Mouse (Mus musculus): ENCODE results near the gene Actr8.

Gene Actr8

GRCm38 (mm10) chr14:29996000-29996751 lies 18.0 kb downstream of the Actr8 start:
- DNase-seq (ENCODE audit: low spot score) = peak; percentile 76

- DNase-seq (ENCODE audit: low spot score) = no peak
These were observed 19.2 kb downstream of the Actr8 start for GRCm38 (mm10) chr14:29997345-29997744.

DNA sequence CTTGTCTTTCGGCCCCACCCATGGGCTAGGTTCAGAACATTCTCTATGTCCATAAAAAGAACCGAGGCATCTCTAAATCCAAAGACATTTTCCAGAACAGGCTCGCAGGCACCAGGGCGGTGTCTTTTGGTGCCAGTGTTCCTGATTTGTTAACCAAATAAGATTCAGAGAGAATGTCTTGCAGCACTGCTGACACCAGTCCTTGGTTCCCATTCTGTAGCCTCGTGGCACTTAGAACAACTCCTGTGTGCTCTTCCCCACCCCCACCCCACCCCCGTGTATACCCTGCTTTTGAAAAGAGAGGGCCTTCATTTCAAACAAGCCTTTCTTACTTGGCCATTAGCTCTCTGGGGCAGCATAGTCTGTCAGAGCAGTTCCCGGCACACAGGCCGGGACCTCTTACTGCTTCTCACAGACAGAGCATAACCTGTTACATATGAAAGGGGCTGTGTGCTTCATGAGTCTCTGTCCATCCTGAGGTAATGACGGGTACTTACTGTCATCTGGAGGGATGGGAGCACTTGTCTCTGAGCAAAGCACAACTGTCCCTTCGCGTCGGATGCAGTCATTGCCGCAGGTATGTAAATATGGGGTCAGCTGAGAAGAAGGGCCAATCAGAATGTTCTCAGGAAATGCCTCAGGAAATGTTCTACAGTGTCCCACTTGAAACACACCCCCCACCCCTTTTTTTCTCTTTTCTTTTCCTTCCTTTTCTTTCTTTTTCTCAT lies 20.8 kb downstream of the Actr8 start:
- DNase-seq (ENCODE audit: low spot score) = no peak

GRCm38 (mm10) chr14:29999475-29999811 lies 21.3 kb downstream of the Actr8 start:
- DNase-seq (ENCODE audit: low spot score) = no peak

DNA sequence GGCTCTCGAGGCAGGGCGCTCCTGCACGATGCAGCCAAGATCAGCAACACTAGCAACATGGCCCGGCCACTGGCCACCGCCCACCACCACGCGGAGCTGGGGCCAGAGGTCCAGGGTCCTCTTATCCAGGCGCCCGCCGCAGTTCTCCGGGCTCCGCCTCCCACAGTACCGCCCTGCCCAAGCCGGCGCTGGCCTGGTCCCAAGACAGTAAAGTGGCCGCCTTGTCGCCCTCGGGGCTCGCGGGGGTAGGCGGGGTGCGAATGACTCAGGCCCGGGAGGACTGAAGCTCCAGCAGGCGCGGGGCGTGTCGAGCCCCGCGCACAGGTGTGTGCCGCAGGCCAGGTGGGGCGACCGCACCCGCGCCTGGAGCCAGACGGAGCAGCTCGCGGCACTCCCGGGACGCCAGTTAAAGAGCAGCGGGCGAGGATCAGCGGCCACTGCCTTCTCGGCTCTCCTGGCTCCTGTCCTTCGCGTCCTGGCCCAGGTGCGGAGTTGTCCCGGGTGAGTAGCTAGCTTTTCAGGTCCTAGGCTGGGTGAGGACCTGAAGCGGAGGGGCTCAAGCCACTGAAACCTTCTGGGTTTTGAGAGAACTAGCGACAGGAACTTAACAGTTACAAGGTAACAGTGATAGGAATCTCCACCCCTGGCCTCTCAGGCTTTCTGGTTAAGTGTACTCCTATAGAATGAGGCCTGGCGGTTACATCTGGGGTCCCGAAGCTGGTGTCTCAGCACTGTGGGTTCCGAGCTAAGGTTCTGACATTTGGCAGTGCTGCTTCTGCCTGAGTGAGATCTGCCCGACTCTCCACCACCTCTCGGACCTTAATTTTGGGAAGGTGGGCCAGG lies 30.8 kb downstream of the Actr8 start, which contains the start of the genes Il17rb and Chdh:
TSS of gene Il17rb (minus strand) at position 164 of the 843 bp plus-strand sequence.
TSS of gene Chdh (plus strand) at position 291 of the 843 bp plus-strand sequence.
- peak; percentile 84 for DNase-seq (ENCODE audit: low spot score)

DNA sequence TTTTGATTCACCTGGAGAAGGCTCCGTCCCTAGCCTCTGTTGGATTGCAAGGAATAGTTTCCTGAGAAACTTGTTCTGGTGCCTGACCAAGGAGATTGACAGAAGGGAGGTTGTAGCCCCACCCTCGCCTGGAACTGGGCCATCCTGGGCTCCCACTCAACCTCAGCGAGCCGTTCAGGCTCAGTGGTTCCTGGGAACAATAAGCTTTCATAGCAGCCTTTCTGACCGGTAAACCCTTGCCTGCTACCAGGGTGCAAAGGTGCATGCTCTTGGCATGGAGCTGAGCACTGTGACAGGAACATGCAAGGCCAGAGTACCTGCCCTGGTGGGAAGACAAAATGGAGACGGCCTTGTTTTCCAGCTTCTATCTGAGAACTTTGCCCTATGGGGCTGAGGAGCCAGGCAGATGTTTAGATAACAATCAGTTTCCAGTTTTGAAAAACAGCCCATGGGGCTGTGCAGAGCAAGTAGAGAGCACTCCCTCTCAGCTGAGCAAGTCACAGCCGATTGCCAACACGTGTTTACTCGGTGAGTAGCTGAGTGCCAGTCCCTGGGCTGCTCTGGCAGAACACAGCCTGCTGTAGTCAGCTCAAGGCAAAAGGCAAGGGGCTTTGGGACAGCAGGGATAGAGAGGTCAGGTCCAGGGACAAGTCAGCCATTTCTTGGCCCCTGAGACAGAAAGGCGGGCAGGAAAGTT lies 31.9 kb downstream of the Actr8 start:
- DNase-seq (ENCODE audit: low spot score) = peak; percentile 55

DNA sequence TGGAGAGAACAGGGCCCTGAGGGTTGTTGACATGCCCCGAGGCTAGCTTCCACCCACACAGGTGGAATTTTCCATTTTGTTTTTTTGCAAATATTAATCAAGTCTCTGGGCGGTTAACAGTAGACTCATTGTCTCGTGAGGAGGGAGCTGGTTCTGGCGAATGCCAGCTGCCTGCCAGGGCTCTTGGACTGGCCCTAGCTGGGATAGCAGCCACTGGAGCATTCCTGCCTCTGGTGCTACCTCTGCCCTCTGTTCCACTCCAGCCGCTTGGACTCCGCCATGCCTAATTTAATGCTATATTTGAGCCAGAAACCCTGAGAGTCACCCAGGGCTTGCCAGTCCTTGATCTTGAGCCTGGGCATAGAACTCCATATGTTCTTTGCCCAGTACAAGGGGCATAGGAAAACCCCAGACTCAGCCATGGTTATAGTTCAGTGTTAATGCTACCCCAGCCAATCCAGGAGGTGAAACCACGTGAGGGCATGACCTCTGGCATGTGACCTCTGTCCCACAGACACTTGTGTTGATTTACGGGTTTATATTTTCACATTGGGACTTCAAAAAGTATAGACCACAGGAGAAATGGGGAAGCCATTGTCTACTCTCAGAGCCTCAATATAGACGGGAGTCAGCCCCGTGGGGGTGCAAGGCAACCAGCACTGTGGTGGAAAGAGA lies 33.9 kb downstream of the Actr8 start:
- no peak for DNase-seq (ENCODE audit: low spot score)

GRCm38 (mm10) chr14:30014487-30014886 lies 36.4 kb downstream of the Actr8 start:
- DNase-seq (ENCODE audit: low spot score) = no peak

DNA sequence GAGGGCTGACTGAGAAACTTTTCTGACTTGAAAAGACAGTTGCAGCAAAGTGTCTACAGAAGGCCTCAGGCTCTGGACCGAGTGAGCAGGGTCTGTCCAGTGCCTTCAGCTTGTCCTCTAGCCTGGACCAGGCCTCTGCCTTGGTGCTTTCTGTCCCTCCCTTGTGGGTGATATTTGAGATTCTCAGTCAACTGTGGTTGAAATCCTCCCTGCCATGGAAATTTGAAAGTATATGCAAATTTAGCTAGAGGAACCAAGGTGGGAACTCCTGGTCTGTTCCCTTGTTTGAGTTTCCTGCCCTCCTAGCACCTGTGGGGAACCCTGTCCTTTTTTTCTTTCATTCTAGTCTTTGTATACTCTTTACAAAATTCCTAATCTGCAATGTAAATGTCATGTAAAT lies 36.9 kb downstream of the Actr8 start:
- DNase-seq (ENCODE audit: low spot score) = no peak

GRCm38 (mm10) chr14:30016666-30017065 lies 38.5 kb downstream of the Actr8 start:
- no peak for DNase-seq (ENCODE audit: low spot score)

DNA sequence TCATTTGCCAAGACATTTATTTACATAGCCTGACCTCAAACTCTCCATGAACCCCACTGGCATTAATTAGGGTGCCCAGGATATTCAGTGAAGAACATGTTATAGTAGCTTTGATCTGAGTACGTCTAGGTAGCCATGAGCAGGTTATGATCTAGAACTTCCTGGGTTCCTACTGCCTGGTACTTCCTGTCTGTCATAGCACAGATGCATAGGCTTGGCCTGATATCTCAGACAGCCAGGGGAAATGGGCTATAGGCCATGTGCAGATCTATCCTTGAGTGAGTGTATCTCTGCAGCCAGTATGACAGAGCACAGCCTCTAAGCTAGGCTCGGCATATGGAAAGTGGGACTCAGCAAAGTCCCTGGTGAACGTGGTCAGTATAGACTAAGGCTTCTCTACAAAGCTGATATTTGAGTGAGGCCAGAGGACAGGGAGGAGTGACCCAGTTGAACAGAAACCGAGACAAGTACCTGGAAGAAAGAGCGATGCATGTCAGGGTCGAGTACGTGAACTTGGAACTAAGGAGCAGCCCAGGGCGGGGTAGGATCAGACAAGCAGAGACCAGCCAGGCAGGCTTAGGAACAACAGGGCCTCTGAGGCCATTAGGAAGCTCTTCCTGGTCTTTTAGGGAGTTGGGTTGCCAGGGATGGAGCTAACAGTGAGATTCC lies 39.8 kb downstream of the Actr8 start:
- no peak for DNase-seq (ENCODE audit: low spot score)

DNA sequence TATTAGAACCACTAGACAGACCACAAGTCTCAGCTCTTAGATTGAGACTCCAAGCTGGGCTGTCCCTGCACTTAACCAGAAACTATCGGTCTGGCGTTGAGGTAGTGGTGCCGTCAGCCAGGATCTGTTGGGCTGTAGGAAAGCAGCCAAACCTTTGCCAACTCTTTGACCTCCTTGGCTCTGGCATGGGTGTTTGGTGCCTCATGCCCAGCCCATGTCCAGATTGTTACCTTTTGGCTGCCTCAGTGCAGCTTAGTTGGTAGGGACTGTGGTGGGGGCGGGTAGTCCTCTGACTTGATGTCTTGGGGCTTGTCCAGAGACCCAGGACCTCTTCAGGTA lies 40.3 kb downstream of the Actr8 start:
- DNase-seq (ENCODE audit: low spot score) = no peak

GRCm38 (mm10) chr14:30018846-30019245 lies 40.7 kb downstream of the Actr8 start:
- DNase-seq (ENCODE audit: low spot score) = no peak

DNA sequence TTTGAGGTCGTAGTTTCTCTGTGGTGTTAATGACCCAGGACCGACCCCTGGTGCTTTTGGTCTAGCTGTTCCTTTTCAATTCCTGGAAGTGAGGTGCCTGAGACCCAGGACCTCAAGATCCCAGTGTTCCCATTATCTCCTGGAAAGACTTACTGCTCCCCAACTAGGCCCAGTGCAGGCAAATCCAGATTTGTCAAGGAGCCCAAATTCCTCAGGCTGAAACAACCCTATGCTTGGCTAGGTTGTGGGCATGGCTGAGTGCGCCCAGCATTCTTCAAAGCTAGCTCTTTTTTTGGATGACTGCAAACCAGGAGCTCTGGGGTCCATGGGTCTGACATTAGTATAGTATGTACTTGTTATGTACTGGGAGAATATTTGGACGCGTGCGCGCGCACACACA lies 41.2 kb downstream of the Actr8 start:
- DNase-seq (ENCODE audit: low spot score) = no peak

GRCm38 (mm10) chr14:30019792-30020575 lies 41.8 kb downstream of the Actr8 start:
- DNase-seq (ENCODE audit: low spot score) = no peak

- DNase-seq (ENCODE audit: low spot score) = no peak
These were observed 44.3 kb downstream of the Actr8 start for GRCm38 (mm10) chr14:30022471-30022870.

DNA sequence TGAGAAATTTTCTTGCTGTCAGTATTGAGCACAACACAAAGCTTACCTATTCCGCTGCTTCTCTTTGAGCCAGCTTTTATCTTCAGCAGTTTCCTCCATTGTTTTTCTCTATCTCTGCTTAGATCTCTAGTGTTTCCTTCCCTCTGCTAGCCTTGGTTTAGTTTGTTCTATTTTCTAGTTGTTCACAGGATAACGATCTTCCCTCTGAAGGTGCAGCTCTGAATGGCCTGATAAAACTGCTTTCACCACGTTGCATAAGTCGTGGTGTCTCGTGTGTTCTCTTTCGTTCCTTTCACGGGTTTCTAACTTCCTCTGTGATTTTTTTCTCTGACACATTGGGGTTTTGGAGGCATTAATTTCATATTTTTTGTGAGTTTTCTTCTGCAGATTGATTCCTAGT lies 46.2 kb downstream of the Actr8 start:
- no peak for DNase-seq (ENCODE audit: low spot score)

GRCm38 (mm10) chr14:30027378-30027777 lies 49.2 kb downstream of the Actr8 start:
- no peak for DNase-seq (ENCODE audit: low spot score)

- DNase-seq (ENCODE audit: low spot score) = no peak
These were observed 55.3 kb downstream of the Actr8 start for GRCm38 (mm10) chr14:30033405-30033804.

DNA sequence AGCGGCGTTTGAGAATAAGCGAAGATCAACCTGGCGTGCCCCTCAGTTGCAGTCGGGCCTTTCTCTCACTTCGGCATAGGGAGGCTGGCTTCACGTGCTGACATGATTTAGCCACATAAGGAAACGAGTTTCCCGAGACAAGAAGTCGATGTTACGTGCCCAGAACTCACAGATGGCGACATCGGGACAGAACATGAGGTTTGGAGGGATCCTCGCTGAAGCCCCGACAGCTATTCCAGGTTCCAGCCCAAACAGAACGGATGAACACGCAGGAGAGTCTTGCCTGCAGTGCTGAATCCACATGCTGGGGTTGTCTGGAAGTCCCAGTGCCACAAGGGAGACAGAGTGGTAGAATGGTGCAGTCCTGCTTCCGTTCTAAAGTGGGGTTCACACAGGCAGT lies 60.3 kb downstream of the Actr8 start:
- DNase-seq (ENCODE audit: low spot score) = no peak
